Mouse (Mus musculus): ENCODE results near the gene Gm42417. TPM values are rescaled to one million over a fixed set of nuclear protein-coding genes. Genes with fewer than 3 reads are reported as not detected.

Gene Gm42417
- 2.4 TPM in 1 of 2 replicates, not detected in the other for total RNA-seq (2014; fragmentation: Nextera tagmentation)
- 0.61 TPM in 1 of 2 replicates, not detected in the other for total RNA-seq (2017)

- ATAC-seq (replicated peaks; ENCODE audit: low FRiP score, low TSS enrichment, poor library complexity, severe bottlenecking): no peak
Measured at GRCm38 (mm10) chr1:36539186-36539585, at the start of gene Gm42417. TSS of gene Gm42417 (minus strand) at chr1:36539429.

GRCm38 (mm10) chr1:36587860-36588259 is 48.6 kb upstream of the Gm42417 start:
- no peak for ATAC-seq (replicated peaks; ENCODE audit: low FRiP score, low TSS enrichment, poor library complexity, severe bottlenecking)

- no peak for ATAC-seq (replicated peaks; ENCODE audit: low FRiP score, low TSS enrichment, poor library complexity, severe bottlenecking)
Measured at GRCm38 (mm10) chr1:36586288-36586687, 47.1 kb upstream of the Gm42417 start.

- ATAC-seq (replicated peaks; ENCODE audit: low FRiP score, low TSS enrichment, poor library complexity, severe bottlenecking): no peak
Measured at GRCm38 (mm10) chr1:36583408-36584116, 44.3 kb upstream of the Gm42417 start.

GRCm38 (mm10) chr1:36582211-36582610 is 43.0 kb upstream of the Gm42417 start:
- ATAC-seq (replicated peaks; ENCODE audit: low FRiP score, low TSS enrichment, poor library complexity, severe bottlenecking): no peak

GRCm38 (mm10) chr1:36581260-36581659 is 42.0 kb upstream of the Gm42417 start:
- ATAC-seq (replicated peaks; ENCODE audit: low FRiP score, low TSS enrichment, poor library complexity, severe bottlenecking): no peak

- ATAC-seq (replicated peaks; ENCODE audit: low FRiP score, low TSS enrichment, poor library complexity, severe bottlenecking): peak; percentile 93
Measured at GRCm38 (mm10) chr1:36580384-36581207, 41.4 kb upstream of the Gm42417 start.

GRCm38 (mm10) chr1:36579974-36580383 is 40.8 kb upstream of the Gm42417 start:
- no peak for ATAC-seq (replicated peaks; ENCODE audit: low FRiP score, low TSS enrichment, poor library complexity, severe bottlenecking)

- no peak for ATAC-seq (replicated peaks; ENCODE audit: low FRiP score, low TSS enrichment, poor library complexity, severe bottlenecking)
Measured at GRCm38 (mm10) chr1:36576991-36577675, 37.9 kb upstream of the Gm42417 start.

- ATAC-seq (replicated peaks; ENCODE audit: low FRiP score, low TSS enrichment, poor library complexity, severe bottlenecking): no peak
Measured at GRCm38 (mm10) chr1:36575347-36575746, 36.1 kb upstream of the Gm42417 start.

- ATAC-seq (replicated peaks; ENCODE audit: low FRiP score, low TSS enrichment, poor library complexity, severe bottlenecking): no peak
Measured at GRCm38 (mm10) chr1:36574196-36574955, 35.1 kb upstream of the Gm42417 start.

GRCm38 (mm10) chr1:36573524-36573923 is 34.3 kb upstream of the Gm42417 start:
- ATAC-seq (replicated peaks; ENCODE audit: low FRiP score, low TSS enrichment, poor library complexity, severe bottlenecking): no peak

GRCm38 (mm10) chr1:36572709-36573108 is 33.5 kb upstream of the Gm42417 start:
- ATAC-seq (replicated peaks; ENCODE audit: low FRiP score, low TSS enrichment, poor library complexity, severe bottlenecking): no peak

GRCm38 (mm10) chr1:36572140-36572700 is 33.0 kb upstream of the Gm42417 start:
- no peak for ATAC-seq (replicated peaks; ENCODE audit: low FRiP score, low TSS enrichment, poor library complexity, severe bottlenecking)

- ATAC-seq (replicated peaks; ENCODE audit: low FRiP score, low TSS enrichment, poor library complexity, severe bottlenecking): no peak
Measured at GRCm38 (mm10) chr1:36571627-36572026, 32.4 kb upstream of the Gm42417 start.

GRCm38 (mm10) chr1:36570320-36570719 is 31.1 kb upstream of the Gm42417 start:
- no peak for ATAC-seq (replicated peaks; ENCODE audit: low FRiP score, low TSS enrichment, poor library complexity, severe bottlenecking)

GRCm38 (mm10) chr1:36569694-36570276 is 30.6 kb upstream of the Gm42417 start:
- no peak for ATAC-seq (replicated peaks; ENCODE audit: low FRiP score, low TSS enrichment, poor library complexity, severe bottlenecking)

- no peak for ATAC-seq (replicated peaks; ENCODE audit: low FRiP score, low TSS enrichment, poor library complexity, severe bottlenecking)
Measured at GRCm38 (mm10) chr1:36568776-36569175, 29.5 kb upstream of the Gm42417 start.

All from megakaryocyte-erythroid progenitor cell, adult 5-6 weeks (primary cell).